Mouse (Mus musculus): ENCODE measurements around the gene Acbd3. TPM values are rescaled to one million over a fixed set of nuclear protein-coding genes. Genes with fewer than 3 reads are reported as not detected.
A peak's percentile ranks its signal among the peaks of the same experiment; 100 is the strongest.

The Acbd3 gene
- total RNA-seq, 2 experiments from 2014 or later: 42.6 to 46.5 TPM

- DNase-seq (ENCODE audit: low spot score in 2 of 2): no peak
Observed at GRCm38 (mm10) chr1:180757956-180758520, 32.2 kb downstream of the Acbd3 start.

- no peak for DNase-seq (ENCODE audit: low spot score in 2 of 2)
Observed at GRCm38 (mm10) chr1:180762180-180762579, 36.3 kb downstream of the Acbd3 start.

- no peak for DNase-seq (ENCODE audit: low spot score in 2 of 2)
Observed at GRCm38 (mm10) chr1:180762679-180763078, 36.8 kb downstream of the Acbd3 start.

- no peak for DNase-seq (ENCODE audit: low spot score in 2 of 2)
Observed at GRCm38 (mm10) chr1:180763307-180763706, 37.5 kb downstream of the Acbd3 start.

- peak in 1 of 2 experiments; percentile 60 for DNase-seq (ENCODE audit: low spot score in 2 of 2)
Observed at GRCm38 (mm10) chr1:180763828-180764227, 38.0 kb downstream of the Acbd3 start.

GRCm38 (mm10) chr1:180765393-180765792 is 39.5 kb downstream of the Acbd3 start:
- DNase-seq (ENCODE audit: low spot score in 2 of 2): no peak

GRCm38 (mm10) chr1:180766557-180766956 is 40.7 kb downstream of the Acbd3 start:
- DNase-seq (ENCODE audit: low spot score in 2 of 2): no peak

GRCm38 (mm10) chr1:180767541-180768333 is 41.9 kb downstream of the Acbd3 start:
- no peak for DNase-seq (ENCODE audit: low spot score in 2 of 2)

GRCm38 (mm10) chr1:180768334-180769168 is 42.7 kb downstream of the Acbd3 start:
- DNase-seq (ENCODE audit: low spot score in 2 of 2): peak; percentile 56 to 70

GRCm38 (mm10) chr1:180771306-180771705 is 45.5 kb downstream of the Acbd3 start:
- no peak for DNase-seq (ENCODE audit: low spot score in 2 of 2)

- no peak for DNase-seq (ENCODE audit: low spot score in 2 of 2)
Observed at GRCm38 (mm10) chr1:180771722-180772121, 45.9 kb downstream of the Acbd3 start.

- no peak for DNase-seq (ENCODE audit: low spot score in 2 of 2)
Observed at GRCm38 (mm10) chr1:180772291-180772690, 46.4 kb downstream of the Acbd3 start.

- DNase-seq (ENCODE audit: low spot score in 2 of 2): no peak
Observed at GRCm38 (mm10) chr1:180774664-180775063, 48.8 kb downstream of the Acbd3 start.

GRCm38 (mm10) chr1:180775317-180775716 is 49.5 kb downstream of the Acbd3 start:
- no peak for DNase-seq (ENCODE audit: low spot score in 2 of 2)

GRCm38 (mm10) chr1:180775849-180776493 is 50.1 kb downstream of the Acbd3 start:
- no peak for DNase-seq (ENCODE audit: low spot score in 2 of 2)

- DNase-seq (ENCODE audit: low spot score in 2 of 2): no peak
Observed at GRCm38 (mm10) chr1:180776494-180776893, 50.7 kb downstream of the Acbd3 start.

- DNase-seq (ENCODE audit: low spot score in 2 of 2): no peak
Observed at GRCm38 (mm10) chr1:180777289-180777659, 51.4 kb downstream of the Acbd3 start.

GRCm38 (mm10) chr1:180777660-180778402 is 52.0 kb downstream of the Acbd3 start:
- peak; percentile 66 to 75 for DNase-seq (ENCODE audit: low spot score in 2 of 2)

- DNase-seq (ENCODE audit: low spot score in 2 of 2): no peak
Observed at GRCm38 (mm10) chr1:180778403-180778754, 52.5 kb downstream of the Acbd3 start.

GRCm38 (mm10) chr1:180778941-180779340 is 53.1 kb downstream of the Acbd3 start:
- no peak for DNase-seq (ENCODE audit: low spot score in 2 of 2)

GRCm38 (mm10) chr1:180780291-180780690 is 54.4 kb downstream of the Acbd3 start:
- no peak for DNase-seq (ENCODE audit: low spot score in 2 of 2)

Measured in adrenal gland, postnatal 4 days (tissue).